Mouse (Mus musculus): Measurements from ENCODE around the gene Fthl17f. TPM values are rescaled to one million over a fixed set of nuclear protein-coding genes. Genes with fewer than 3 reads are reported as not detected.

Gene Fthl17f
- polyA plus RNA-seq (2017; shearing (Covaris generic)), result not detected

DNA sequence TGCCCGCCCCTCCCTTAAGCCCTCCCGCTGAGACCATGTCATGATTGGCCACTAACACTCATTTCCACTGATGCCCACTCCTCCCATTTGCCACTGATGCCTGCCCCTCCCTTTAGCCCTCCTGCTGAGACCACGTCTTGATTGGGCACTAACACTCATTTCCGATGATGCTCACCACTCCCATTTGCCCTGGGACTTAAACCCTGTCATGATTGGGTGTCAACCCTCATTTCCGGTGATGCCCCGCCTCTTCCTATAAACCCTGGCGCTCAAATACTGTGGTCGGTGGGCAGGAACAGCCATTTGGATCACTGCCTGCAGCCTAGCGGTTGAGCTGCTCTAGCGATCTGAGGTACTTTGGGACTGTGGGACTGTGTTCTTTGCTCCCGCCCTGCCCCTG, at the start of gene Fthl17f:
Gene Fthl17f (plus strand): TSS at position 301 of the 400 bp plus-strand sequence.

GRCm38 (mm10) chrX:9033193-9033592, 29.6 kb upstream of the Fthl17f start, which contains the start of gene Fthl17e:
Fthl17e (plus strand) TSS chrX:9033493.

GRCm38 (mm10) chrX:9104262-9104661, 41.4 kb downstream of the Fthl17f start, which contains the start of gene 4930402K13Rik:
4930402K13Rik (plus strand) TSS chrX:9104562.

Other genes starting within 250 kb of the Fthl17f start
- not detected for gene Gm6592, start 219.0 kb upstream of the Fthl17f start, polyA plus RNA-seq (2017; shearing (Covaris generic))
- not detected for gene Gm5751, start 188.8 kb upstream of the Fthl17f start, polyA plus RNA-seq (2017; shearing (Covaris generic))
- 3.2 TPM for gene B630019K06Rik, start 170.6 kb upstream of the Fthl17f start, polyA plus RNA-seq (2017; shearing (Covaris generic))
- gene Fthl17b, start 100.0 kb upstream of the Fthl17f start, polyA plus RNA-seq (2017; shearing (Covaris generic)), result not detected
- gene Fthl17c, start 86.5 kb upstream of the Fthl17f start, polyA plus RNA-seq (2017; shearing (Covaris generic)), result not detected
- gene Fthl17d, start 76.3 kb upstream of the Fthl17f start, polyA plus RNA-seq (2017; shearing (Covaris generic)), result not detected
- gene Fthl17e, start 29.5 kb upstream of the Fthl17f start, polyA plus RNA-seq (2017; shearing (Covaris generic)), result not detected
- not detected for gene 4930402K13Rik, start 41.5 kb downstream of the Fthl17f start, polyA plus RNA-seq (2017; shearing (Covaris generic))
- 0.09 TPM for gene Lancl3, start 136.9 kb downstream of the Fthl17f start, polyA plus RNA-seq (2017; shearing (Covaris generic))
- not detected for gene Gm14862, start 193.9 kb downstream of the Fthl17f start, polyA plus RNA-seq (2017; shearing (Covaris generic))
- 1.3 TPM for gene Xk, start 209.7 kb downstream of the Fthl17f start, polyA plus RNA-seq (2017; shearing (Covaris generic))
- 0.68 TPM for gene H2al1m, start 220.7 kb downstream of the Fthl17f start, polyA plus RNA-seq (2017; shearing (Covaris generic))